8 mouse cellular contexts compared by ENCODE assay signal in genomic region chr11:29246883-29247650, GRCm38 (mm10). TPM values are rescaled to one million over a fixed set of nuclear protein-coding genes. Genes with fewer than 3 reads are reported as not detected.
A peak's percentile ranks its signal among the peaks of the same experiment; 100 is the strongest.
DNase-seq lines count a peak whose midpoint lies in the region; ATAC-seq lines count a peak whose summit lies in the region.

Gene Cfap36 (minus strand): TSS chr11:29247409.

- DNase-seq in adrenal gland, adult (ENCODE audit: inconsistent age in 2 of 2, low spot score in 1 of 2): peak; percentile 93 to 97
- DNase-seq in embryo, embryonic 10.5 days (ENCODE audit: low spot score): peak; percentile 99
- peak; percentile 91 for DNase-seq in gastrocnemius, postnatal 14 days
- DNase-seq in left cerebral cortex, postnatal 10 days (ENCODE audit: extremely low spot score in 1 of 2, low spot score in 2 of 2): peak; percentile 95
- DNase-seq in right cerebral cortex, postnatal 25 days: peak; percentile 89
- peak; percentile 87 to 88 for DNase-seq in urinary bladder, postnatal 4 days (ENCODE audit: low spot score in 2 of 2)

- ATAC-seq in inflammation-experienced regulatory T-cells, adult 6 months: peak; percentile 100
- ATAC-seq in megakaryocyte-erythroid progenitor cell, adult 5-6 weeks (replicated peaks; ENCODE audit: low FRiP score, low TSS enrichment, poor library complexity, severe bottlenecking): peak; percentile 99

- intact Hi-C loops in gastrocnemius, postnatal 14 days (cut with DNase I; ENCODE audit: low total_unique reads): no loop called here
- intact Hi-C loops in left cerebral cortex, postnatal 10 days (cut with DNase I): no loop called here

RNA-seq across cellular contexts. Expression of gene Cfap36, which starts in this region (rescaled TPM):
- 10 to 100 TPM; 11.7 to 14.5 TPM for total RNA-seq in gastrocnemius, postnatal 14 days (2021)
- 10 to 100 TPM; 27.2 to 31.4 (median 30.2) TPM for polyA plus RNA-seq in inflammation-experienced regulatory T-cells, adult 6 months (2017; shearing (Covaris generic))
- 100 to 1,000 TPM; 130 to 141 TPM for total RNA-seq in left cerebral cortex, postnatal 10 days (2021)
- total RNA-seq in megakaryocyte-erythroid progenitor cell, adult 5-6 weeks (2014; fragmentation: Nextera tagmentation): 20.2 and 27.5 TPM in 2 replicates
- total RNA-seq in megakaryocyte-erythroid progenitor cell, adult 5-6 weeks (2017): 34.3 and 58.5 TPM in 2 replicates

Comparison
In these comparisons a context has a peak if more than half of its experiments do, and no peak if none do; other contexts are left out.
1. Peak in every context shown above with its lines: DNase-seq and ATAC-seq.